Mouse (Mus musculus) lung, embryonic 14.5 days (tissue): Measurements from ENCODE around the gene Agbl5. TPM values are rescaled to one million over a fixed set of nuclear protein-coding genes. Genes with fewer than 3 reads are reported as not detected.
A peak's percentile ranks its signal among the peaks of the same experiment; 100 is the strongest.

Experiments
- ATAC-seq: fragments of 200-750 bp; cut with Nextera tagmentation; 2 replicates; pipeline ENCODE4 v1.8.0; 2017; ENCODE audit warnings: mild to moderate bottlenecking, moderate TSS enrichment, moderate library complexity; ENCODE audit not compliant: insufficient read depth
- DNase-seq: peaks from one replicate; pipeline ENCODE4 v3.0.0-alpha.2; 2015
- H3K27ac ChIP-seq: fragments of 300-500 bp; sonication (generic); 2 replicates; pipeline ENCODE4 v1.5.1; 2014; ENCODE audit warnings: low read depth, mild to moderate bottlenecking, moderate library complexity
- H3K27me3 ChIP-seq: fragments of 300-500 bp; sonication (generic); 2 replicates; pipeline ENCODE4 v1.6.1; 2014; ENCODE audit warnings: low read length, control low read depth; ENCODE audit not compliant: insufficient read depth
- H3K36me3 ChIP-seq: fragments of 300-500 bp; sonication (generic); 2 replicates; pipeline ENCODE4 v1.6.1; 2014; ENCODE audit warnings: control low read depth; ENCODE audit not compliant: insufficient read depth
- H3K4me1 ChIP-seq: fragments of 300-500 bp; sonication (generic); 2 replicates; pipeline ENCODE4 v1.6.1; 2014; ENCODE audit warnings: antibody characterized with exemption, control low read depth; ENCODE audit not compliant: insufficient read depth
- H3K4me2 ChIP-seq: fragments of 300-500 bp; sonication (generic); 2 replicates; pipeline ENCODE4 v1.6.1; 2014; ENCODE audit warnings: mild to moderate bottlenecking
- H3K4me3 ChIP-seq: fragments of 300-500 bp; sonication (generic); 2 replicates; pipeline ENCODE4 v1.5.1; 2014; ENCODE audit warnings: low read depth, low read length
- H3K9ac ChIP-seq: fragments of 300-500 bp; sonication (generic); 2 replicates; pipeline ENCODE4 v1.6.1; 2014
- H3K9me3 ChIP-seq: fragments of 300-500 bp; sonication (generic); 2 replicates; pipeline ENCODE4 v1.6.1; 2016; ENCODE audit warnings: low read depth, low read length, control low read depth
- CTCF ChIP-seq: IDR thresholded peaks from 2 replicates; pipeline ENCODE4 v1.5.1; 2016; ENCODE audit warnings: antibody characterized with exemption, low read depth
- WGBS: fragments of 180-500 bp; shearing (Covaris S2); extraction: QIAGEN DNeasy Blood & Tissue Kit; methylation state at CpG from one replicate; pipeline ENCODE4 v1.1.7; 2014; 5-methylcytosine and 5-hydroxymethylcytosine counted together
- polyA plus RNA-seq: library from polyadenylated mRNA; unstranded; fragments of >200 nt; fragmentation: Nextera tagmentation; extraction: Ambion mirVana; gene quantifications from 2 replicates; pipeline ENCODE4 v1.2.1, GENCODE M21; 2014

Agbl5 gene
- polyA plus RNA-seq, 1 experiment from 2014 or later: 25.2 TPM

GRCm38 (mm10) chr5:30934725-30935461 is 46.4 kb downstream of the Agbl5 start:
- no peaks in the 10 kb centered on the region for H3K4me1 ChIP-seq
- no peaks in the 10 kb centered on the region for H3K27me3 ChIP-seq
- ATAC-seq: no peak
- DNase-seq: no peak
- TF ChIP-seq CTCF: peak; percentile 15; the same call in 1 of the 2 replicates
- H3K4me3 ChIP-seq: no peak overlapping the region
- no peaks in the 10 kb centered on the region for H3K9me3 ChIP-seq
- H3K27ac ChIP-seq: no peak overlapping the region
- 90% methylated on average over 5 of the region's 5 CpGs for WGBS
- H3K9ac ChIP-seq: no peak overlapping the region
- H3K36me3 ChIP-seq: no peaks in the 10 kb centered on the region
- no peak overlapping the region for H3K4me2 ChIP-seq

GRCm38 (mm10) chr5:30943004-30943403 is 54.5 kb downstream of the Agbl5 start:
- Histone ChIP-seq H3K27me3 (peaks cover 9% of the 10 kb centered on the region), H3K27ac (no peak overlapping the region), H3K4me2 (no peak overlapping the region), H3K4me3 (no peak overlapping the region), H3K9me3 (no peaks in the 10 kb centered on the region), H3K4me1 (peaks cover 3% of the 10 kb centered on the region; the same call in 1 of the 2 replicates), H3K36me3 (no peaks in the 10 kb centered on the region), H3K9ac (no peak overlapping the region)
- no peak for ATAC-seq
- TF ChIP-seq CTCF: peak; percentile 40
- no peak for DNase-seq
- WGBS: 89% methylated on average over 2 of the region's 2 CpGs

GRCm38 (mm10) chr5:30944344-30944743 is 55.9 kb downstream of the Agbl5 start:
- no peak for TF ChIP-seq CTCF
- DNase-seq: no peak

DNA sequence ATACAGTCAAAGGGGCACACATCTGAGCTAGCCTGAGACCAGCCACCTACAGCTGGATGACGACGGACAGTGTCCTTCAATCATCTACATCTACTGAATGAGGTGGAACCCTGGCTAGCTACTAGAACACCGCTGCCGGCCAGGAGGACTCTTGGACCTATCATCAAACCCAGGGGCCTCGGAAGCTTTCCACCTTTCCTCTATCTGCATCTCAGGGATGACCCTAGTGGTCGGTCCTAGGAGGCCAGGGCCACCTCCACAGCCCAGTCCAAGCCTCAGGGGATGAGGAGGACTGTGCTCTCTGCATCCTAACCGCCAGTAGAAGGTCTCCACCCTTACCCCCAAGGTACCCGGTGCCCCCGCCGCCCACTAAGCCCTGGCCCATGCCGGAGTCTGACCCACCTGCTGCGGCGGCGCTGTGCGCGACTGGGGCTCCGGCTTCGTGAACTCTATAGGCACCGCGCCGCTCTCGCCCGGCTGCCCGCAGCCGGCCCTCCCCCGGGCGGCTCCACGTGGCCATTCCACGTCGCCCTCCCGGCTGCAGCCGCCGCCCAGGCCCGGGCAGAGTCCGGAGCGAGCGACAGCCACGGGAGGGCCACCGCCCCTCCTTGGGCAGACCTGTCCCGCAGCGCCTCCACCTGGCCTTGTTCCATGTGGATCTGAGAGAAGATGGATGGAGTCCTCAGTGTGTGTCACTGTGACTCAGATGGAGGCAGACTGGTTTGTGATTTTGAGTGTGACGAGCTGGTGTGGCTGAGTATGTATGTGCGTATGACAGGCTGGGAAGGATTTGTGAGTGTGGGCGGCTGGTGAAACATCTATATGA is 56.7 kb downstream of the Agbl5 start, which contains the start of gene Cgref1:
Gene Cgref1, minus strand, starts transcription at position 636 of the 826 bp plus-strand sequence.
- TF ChIP-seq CTCF: peak; percentile 49
- 0 out of 2 replicates have a peak, but pooled peaks have one; percentile 18 for ATAC-seq
- Histone ChIP-seq H3K36me3 (no peaks in the 10 kb centered on the region), H3K27me3 (peaks cover 9% of the 10 kb centered on the region), H3K4me1 (peaks cover 3% of the 10 kb centered on the region; the same call in 1 of the 2 replicates), H3K27ac (no peak within 1 kb of the TSS), H3K4me2 (peak within 1 kb of the TSS; percentile 79), H3K9me3 (no peaks in the 10 kb centered on the region), H3K9ac (peak within 1 kb of the TSS; percentile 48), H3K4me3 (peak within 1 kb of the TSS; percentile 40)
- 6% methylated on average over 44 of the region's 44 CpGs for WGBS
- DNase-seq: peak; percentile 69

More at GRCm38 (mm10) chr5:30944344-30944743, 55.9 kb downstream of the Agbl5 start:
- Histone ChIP-seq H3K4me2 (no peak overlapping the region), H3K4me3 (no peak overlapping the region), H3K9me3 (no peaks in the 10 kb centered on the region), H3K9ac (no peak overlapping the region), H3K36me3 (no peaks in the 10 kb centered on the region), H3K27ac (no peak overlapping the region), H3K27me3 (peaks cover 9% of the 10 kb centered on the region), H3K4me1 (peaks cover 3% of the 10 kb centered on the region; the same call in 1 of the 2 replicates)
- ATAC-seq: no peak
- 82% methylated on average over 6 of the region's 6 CpGs for WGBS

GRCm38 (mm10) chr5:30948620-30949019 is 60.1 kb downstream of the Agbl5 start:
- TF ChIP-seq CTCF: no peak
- Histone ChIP-seq H3K4me1 (peaks cover 3% of the 10 kb centered on the region; the same call in 1 of the 2 replicates), H3K4me3 (no peak overlapping the region), H3K27me3 (peaks cover 9% of the 10 kb centered on the region), H3K36me3 (peaks cover 15% of the 10 kb centered on the region), H3K9me3 (no peaks in the 10 kb centered on the region), H3K9ac (no peak overlapping the region), H3K27ac (no peak overlapping the region), H3K4me2 (no peak overlapping the region)
- 79% methylated on average over 5 of the region's 5 CpGs for WGBS
- DNase-seq (no peak), ATAC-seq (no peak)

DNA sequence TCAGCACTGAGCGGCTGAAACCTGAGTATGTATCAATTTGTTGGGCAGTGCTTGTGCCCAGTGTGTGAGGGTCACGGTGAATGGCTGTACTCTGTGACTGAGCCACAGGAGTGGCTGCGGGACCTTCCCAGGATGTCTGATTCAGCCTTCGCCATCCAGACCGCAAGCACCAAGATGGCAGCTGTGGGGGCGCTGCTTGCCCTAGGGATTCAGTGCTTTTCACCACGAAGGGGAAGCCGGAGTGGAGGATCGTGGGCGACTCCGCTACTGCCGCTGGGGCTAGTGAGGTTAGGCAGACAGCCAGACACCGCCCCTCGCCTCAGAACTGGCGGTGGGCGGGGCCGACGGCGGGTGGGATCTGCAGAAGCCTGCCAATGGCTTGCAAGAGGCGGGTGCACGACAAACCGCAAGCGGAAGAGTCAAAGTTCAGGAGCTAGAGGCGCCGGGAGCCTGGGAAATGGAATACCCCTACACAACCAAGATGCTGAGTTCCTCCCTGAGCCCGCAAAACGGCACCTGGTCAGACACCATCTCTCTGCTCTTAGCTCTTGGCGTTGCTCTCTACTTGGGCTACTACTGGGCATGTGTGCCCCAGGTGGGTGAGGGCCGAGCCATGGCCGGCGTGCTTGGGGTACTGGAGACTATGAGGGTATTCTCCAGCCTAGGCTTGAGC is 61.3 kb downstream of the Agbl5 start:
- Histone ChIP-seq H3K27me3 (peaks cover 8% of the 10 kb centered on the region), H3K9me3 (no peaks in the 10 kb centered on the region), H3K4me1 (peaks cover 3% of the 10 kb centered on the region; the same call in 1 of the 2 replicates), H3K27ac (peak overlapping the region; percentile 50; the same call in 1 of the 2 replicates), H3K4me3 (peak overlapping the region; percentile 56), H3K4me2 (peak overlapping the region; percentile 86), H3K36me3 (peaks cover 27% of the 10 kb centered on the region), H3K9ac (peak overlapping the region; percentile 62)
- peak; percentile 32; the same call in 1 of the 2 replicates for TF ChIP-seq CTCF
- DNase-seq (peak; percentile 97), ATAC-seq (peak; percentile 93)
- under 1% methylated on average over 31 of the region's 31 CpGs for WGBS
